Mouse (Mus musculus) c-Kit-positive CD71-positive TER-119-positive erythroid progenitor cells, embryonic 14.5 days (primary cell): Measurements from ENCODE around the gene Tcirg1.

ENCODE experiments used
- DNase-seq: peaks from one replicate; pipeline ENCODE4 v3.0.0-alpha.2; 2013; ENCODE audit warnings: low spot score

Gene Tcirg1

DNA sequence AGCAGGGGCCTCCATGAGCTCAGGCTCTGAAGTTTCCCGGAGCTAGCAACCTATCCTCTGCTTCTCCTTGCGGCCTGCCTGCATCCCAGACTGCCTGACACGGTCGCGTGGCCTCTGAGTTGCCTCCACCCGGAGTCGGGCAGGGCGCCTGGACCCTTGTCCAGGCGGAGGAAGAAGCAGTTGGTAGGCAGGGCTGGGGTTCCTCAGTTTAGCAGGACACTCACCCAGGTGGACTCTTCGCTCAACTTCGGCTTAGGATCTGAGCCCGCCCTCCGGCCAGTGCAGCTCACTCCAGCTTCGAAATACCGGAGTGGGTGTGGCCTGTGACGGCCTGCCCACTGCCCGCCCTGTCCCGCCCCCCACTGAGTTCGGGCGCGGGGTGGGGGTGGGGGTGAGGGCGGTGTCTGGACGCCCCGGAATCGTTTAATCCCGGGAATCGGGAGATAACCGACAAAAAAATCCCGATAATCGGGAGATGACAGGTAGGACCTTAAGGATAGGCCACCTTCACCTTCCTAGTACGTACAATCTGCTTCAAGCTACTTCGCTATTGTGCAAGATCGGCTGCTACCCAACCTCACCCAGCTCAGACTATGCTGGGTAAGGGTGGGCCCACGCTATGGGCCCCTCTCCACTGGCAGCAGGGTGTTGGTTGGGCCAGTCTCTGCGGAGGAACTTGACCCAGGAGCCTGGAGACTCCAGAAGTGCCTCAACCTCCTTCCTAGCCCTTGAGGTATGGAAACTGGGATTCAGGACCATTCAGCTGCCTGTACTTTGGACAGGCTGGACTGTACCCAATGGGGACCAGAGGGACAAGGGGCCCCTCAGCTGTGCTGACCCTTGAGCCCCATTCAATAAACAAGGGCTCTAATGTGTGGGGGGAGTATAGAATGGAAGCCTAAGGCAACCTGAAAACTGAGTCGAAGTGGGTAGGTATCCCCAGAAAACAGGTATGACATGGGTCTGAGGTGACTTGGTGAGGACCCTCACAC, at the start of gene Tcirg1:
Tcirg1 (minus strand) TSS at position 339 of the 992 bp plus-strand sequence.
- DNase-seq, result peak; percentile 64

DNA sequence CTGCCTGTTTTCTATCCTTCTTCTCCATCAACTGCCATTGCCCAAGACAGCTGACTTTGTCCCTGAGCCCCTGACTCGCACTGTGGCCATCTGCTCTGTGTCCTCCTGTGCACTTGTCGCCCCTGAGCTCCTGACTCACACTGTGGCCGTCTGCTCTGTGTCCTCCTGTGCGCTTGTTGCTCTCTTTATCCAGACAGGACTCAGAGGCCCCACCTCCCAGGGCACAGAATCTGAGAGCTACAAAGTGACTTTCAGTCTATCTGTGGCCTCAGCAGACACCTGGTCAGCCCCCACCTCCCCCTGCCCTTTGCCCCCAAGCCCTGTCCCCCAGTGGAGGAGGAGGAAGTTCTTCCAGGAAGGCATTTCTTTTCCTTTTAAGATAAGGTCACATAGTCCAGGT, 48.9 kb upstream of the Tcirg1 start:
- DNase-seq, result no peak

GRCm38 (mm10) chr19:3955033-3955432, 48.1 kb upstream of the Tcirg1 start:
- no peak for DNase-seq

GRCm38 (mm10) chr19:3952099-3952498, 45.2 kb upstream of the Tcirg1 start:
- no peak for DNase-seq

- DNase-seq, result no peak
Observed at GRCm38 (mm10) chr19:3951461-3951860, 44.5 kb upstream of the Tcirg1 start.

GRCm38 (mm10) chr19:3950331-3950730, 43.4 kb upstream of the Tcirg1 start:
- DNase-seq, result no peak

- DNase-seq, result no peak
Observed at GRCm38 (mm10) chr19:3948546-3948945, 41.6 kb upstream of the Tcirg1 start.

- no peak for DNase-seq
Observed at GRCm38 (mm10) chr19:3947813-3948212, 40.9 kb upstream of the Tcirg1 start.

DNA sequence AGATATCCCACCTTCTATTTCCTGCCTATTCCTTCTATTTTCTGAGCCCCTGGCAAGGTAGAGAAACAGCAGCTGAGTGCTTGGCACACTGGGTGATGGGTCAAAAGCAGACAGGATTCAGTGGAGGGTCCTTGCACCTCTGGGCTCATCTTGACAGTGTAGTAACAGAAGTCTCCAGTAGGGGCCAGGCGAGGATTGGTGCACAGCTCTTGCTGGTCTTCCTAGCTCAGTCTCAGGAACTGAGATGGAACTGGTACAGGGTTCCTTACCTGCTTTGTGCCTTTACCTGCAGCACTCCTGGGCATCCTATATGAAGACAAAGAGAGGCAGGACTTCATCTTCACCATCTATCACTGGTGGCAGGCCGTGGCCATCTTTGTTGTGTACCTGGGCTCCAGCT, 39.8 kb upstream of the Tcirg1 start:
- DNase-seq, result peak; percentile 59

DNA sequence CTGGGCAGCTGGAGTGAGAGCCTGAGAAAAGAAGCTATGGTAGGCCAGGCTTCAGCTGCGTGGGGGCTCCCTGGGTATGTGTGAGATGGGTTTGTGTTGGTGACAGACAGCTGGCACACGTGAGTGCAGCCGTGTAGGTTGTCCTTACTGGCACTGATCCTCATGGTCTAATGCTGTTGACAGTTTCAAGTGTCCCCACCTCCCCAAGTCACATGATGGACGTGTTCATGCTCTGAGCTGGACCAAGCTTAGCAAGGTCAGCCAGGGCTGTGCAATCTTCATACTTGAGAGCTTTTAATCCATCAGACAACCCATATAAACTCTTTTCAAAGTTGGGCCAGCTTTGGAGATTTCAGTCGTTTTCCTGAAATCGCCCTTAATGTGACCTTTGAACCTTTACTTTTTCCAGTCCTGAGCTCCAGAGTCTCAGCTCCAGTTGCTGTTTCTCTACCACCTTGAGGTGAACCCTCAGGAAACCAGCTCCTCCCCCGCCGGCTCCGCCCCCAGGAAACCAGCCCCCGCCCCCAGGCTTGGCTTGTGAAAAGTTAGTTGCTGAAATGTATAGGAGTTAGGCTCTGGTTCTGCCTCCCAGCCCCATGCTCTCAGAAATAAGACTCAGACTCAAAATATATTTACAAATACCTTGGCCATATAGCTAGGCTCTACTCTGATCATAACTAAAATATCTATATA, 39.1 kb upstream of the Tcirg1 start:
- no peak for DNase-seq

GRCm38 (mm10) chr19:3942986-3943735, 36.2 kb upstream of the Tcirg1 start:
- peak; percentile 74 for DNase-seq

DNA sequence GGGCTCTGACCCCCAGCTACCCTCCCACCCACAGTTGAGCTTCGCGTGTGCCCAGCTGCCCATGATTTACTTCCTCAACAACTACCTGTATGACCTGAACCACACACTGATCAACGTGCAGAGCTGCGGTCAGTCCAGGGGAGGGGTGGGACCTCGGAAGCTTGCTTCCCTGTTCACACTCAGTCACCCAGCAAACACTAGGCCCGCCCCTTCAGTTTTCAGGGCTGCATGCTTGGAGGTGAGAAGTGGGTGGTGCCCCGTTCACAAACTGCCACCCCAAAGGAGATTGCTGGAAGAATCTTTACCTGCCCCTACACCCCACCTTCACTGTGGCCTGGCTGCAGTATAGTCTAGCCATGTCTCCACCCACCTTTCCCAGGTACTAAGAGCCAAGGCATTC, 35.4 kb upstream of the Tcirg1 start:
- no peak for DNase-seq

DNA sequence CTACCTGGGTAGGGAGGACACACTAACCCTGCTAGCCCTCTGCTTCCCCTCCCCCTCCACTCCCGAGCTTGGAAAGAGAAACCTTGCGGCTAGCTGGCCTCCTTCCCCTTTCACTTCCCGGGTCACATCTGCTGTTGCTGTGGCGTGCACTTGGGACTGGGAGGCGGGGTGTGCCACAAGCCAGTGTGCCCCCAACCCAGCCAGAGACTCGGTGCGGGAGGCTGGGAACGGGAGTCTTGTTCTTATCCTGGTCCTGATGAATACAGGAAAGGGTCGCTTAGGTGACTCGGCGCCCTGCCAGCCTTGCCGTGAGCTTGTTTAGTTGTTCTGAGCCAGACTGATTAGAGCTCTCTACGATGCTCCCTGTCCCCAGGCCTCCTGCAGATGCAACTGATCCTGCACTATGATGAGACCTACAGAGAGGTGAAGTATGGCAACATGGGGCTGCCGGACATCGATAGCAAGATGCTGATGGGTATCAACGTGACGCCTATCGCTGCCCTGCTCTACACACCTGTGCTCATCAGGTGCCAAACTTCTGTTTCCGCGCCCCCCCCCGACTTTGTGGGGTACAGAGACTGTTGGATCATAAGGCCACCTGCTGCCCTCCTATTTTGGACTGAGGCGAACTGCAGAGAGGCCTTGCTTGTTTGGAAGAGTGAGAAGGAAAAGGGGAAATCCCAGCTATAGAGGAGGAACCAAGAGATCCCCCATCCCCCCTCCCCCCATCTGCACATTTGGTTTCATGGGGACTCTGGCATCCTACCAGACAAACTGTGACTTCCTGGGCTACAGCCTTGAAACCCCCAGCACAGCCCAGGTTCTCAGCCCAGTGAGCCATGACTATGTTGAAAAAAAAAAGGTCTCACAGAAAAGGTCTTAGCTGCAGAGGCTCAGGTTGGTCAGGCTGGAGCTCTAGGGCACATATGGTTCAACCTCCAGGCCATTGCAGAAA, 29.2 kb upstream of the Tcirg1 start:
- no peak for DNase-seq

GRCm38 (mm10) chr19:3935032-3935895, 28.3 kb upstream of the Tcirg1 start, which contains the start of gene Unc93b1:
TSS of gene Unc93b1 (plus strand) at chr19:3935186.
- DNase-seq, result peak; percentile 35

- no peak for DNase-seq
Observed at GRCm38 (mm10) chr19:3931716-3932115, 24.8 kb upstream of the Tcirg1 start.

GRCm38 (mm10) chr19:3930262-3931057, 23.5 kb upstream of the Tcirg1 start:
- DNase-seq, result no peak

- DNase-seq, result no peak
Observed at GRCm38 (mm10) chr19:3929211-3929941, 22.4 kb upstream of the Tcirg1 start, which contains the start of gene Aldh3b1. TSS of gene Aldh3b1 (minus strand) at chr19:3929808.

- no peak for DNase-seq
Observed at GRCm38 (mm10) chr19:3928779-3929178, 21.8 kb upstream of the Tcirg1 start.
